Mouse (Mus musculus) bone marrow macrophage, adult 2 months (primary cell): ENCODE measurements around the gene 9530053A07Rik. TPM values are rescaled to one million over a fixed set of nuclear protein-coding genes. Genes with fewer than 3 reads are reported as not detected.

ENCODE experiments used
- H3K27ac ChIP-seq: 2 replicates; pipeline ENCODE4 v1.5.1; 2012; ENCODE audit warnings: low read depth, low read length; ENCODE audit not compliant: insufficient read depth
- H3K4me1 ChIP-seq: 2 replicates; pipeline ENCODE4 v1.6.1; 2012; ENCODE audit warnings: low read length; ENCODE audit not compliant: control insufficient read depth, insufficient read depth
- H3K4me3 ChIP-seq: 2 replicates; pipeline ENCODE4 v1.5.1; 2012; ENCODE audit warnings: mild to moderate bottlenecking, low read length, moderate library complexity; ENCODE audit not compliant: insufficient read depth
- CTCF ChIP-seq: IDR thresholded peaks from 2 replicates; pipeline ENCODE4 v1.5.1; 2012; ENCODE audit warnings: low read depth, mild to moderate bottlenecking, low read length, moderate library complexity
- POLR2A ChIP-seq: IDR thresholded peaks from 2 replicates; pipeline ENCODE4 v1.6.1; 2012; ENCODE audit warnings: mild to moderate bottlenecking, low read depth, low read length, borderline replicate concordance
- polyA plus RNA-seq: library from polyadenylated mRNA; stranded (reverse); fragments of >200 nt; gene quantifications from 2 replicates; pipeline ENCODE4 v1.2.4, GENCODE M21; 2012; ENCODE audit not compliant: missing spikeins, insufficient read depth, insufficient read length

9530053A07Rik gene
- polyA plus RNA-seq, 1 experiment: not detected

GRCm38 (mm10) chr7:28210731-28211130 is 81.5 kb downstream of the 9530053A07Rik start:
- H3K4me3 ChIP-seq: no peak overlapping the region
- peaks cover 7% of the 10 kb centered on the region for H3K4me1 ChIP-seq
- TF ChIP-seq POLR2A: no peak
- TF ChIP-seq CTCF: no peak
- no peak overlapping the region for H3K27ac ChIP-seq

DNA sequence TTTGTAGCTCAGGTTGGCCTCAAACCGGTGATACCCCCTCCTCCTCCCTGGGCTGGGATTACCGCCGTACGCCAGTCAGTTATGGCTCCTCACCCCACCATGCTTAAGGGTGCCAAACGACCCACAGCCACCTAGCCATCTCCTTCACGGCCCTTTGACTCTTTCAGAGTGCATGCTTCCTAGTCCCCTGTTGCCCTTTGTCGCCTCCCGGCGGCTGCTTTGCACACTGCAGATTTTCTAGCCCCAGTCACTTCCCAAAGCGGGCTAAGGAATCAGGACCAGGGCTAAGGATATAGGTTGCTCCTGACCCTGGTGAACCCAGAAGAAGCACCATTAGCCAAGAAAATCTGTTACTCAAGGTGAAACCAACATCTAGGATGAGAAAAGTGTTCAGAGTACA is 84.9 kb downstream of the 9530053A07Rik start:
- peaks cover 9% of the 10 kb centered on the region for H3K4me1 ChIP-seq
- no peak overlapping the region for H3K4me3 ChIP-seq

More for the DNA sequence above, 84.9 kb downstream of the 9530053A07Rik start:
- TF ChIP-seq CTCF (peak; percentile 49), POLR2A (no peak)
- H3K27ac ChIP-seq: no peak overlapping the region

Other genes with a start within 250 kb of the 9530053A07Rik start
- 8.4 and 9.4 TPM in 2 replicates for gene Zfp974, start 200.0 kb upstream of the 9530053A07Rik start, polyA plus RNA-seq
- gene Zfp780b, start 150.3 kb upstream of the 9530053A07Rik start, polyA plus RNA-seq: 14.6 and 19.0 TPM in 2 replicates
- gene Zfp850, start 115.4 kb upstream of the 9530053A07Rik start, polyA plus RNA-seq: 0.91 and 1.0 TPM in 2 replicates
- 77.1 and 77.8 TPM in 2 replicates for gene Psmc4, start 79.4 kb upstream of the 9530053A07Rik start, polyA plus RNA-seq
- not detected in 2 replicates for gene Fcgbp, start 58.2 kb upstream of the 9530053A07Rik start, polyA plus RNA-seq
- gene Fbl, start 40.2 kb downstream of the 9530053A07Rik start, polyA plus RNA-seq: 49.4 and 60.6 TPM in 2 replicates
- gene Dyrk1b, start 50.0 kb downstream of the 9530053A07Rik start, polyA plus RNA-seq: 18.7 and 20.7 TPM in 2 replicates
- 1.6 and 2.5 TPM in 2 replicates for gene Eid2, start 138.4 kb downstream of the 9530053A07Rik start, polyA plus RNA-seq
- gene Eid2b, start 148.3 kb downstream of the 9530053A07Rik start, polyA plus RNA-seq: 4.3 and 4.6 TPM in 2 replicates
- not detected in 2 replicates for gene Selenov, start 161.7 kb downstream of the 9530053A07Rik start, polyA plus RNA-seq
- not detected in 2 replicates for gene Dll3, start 172.8 kb downstream of the 9530053A07Rik start, polyA plus RNA-seq
- gene Timm50, start 182.6 kb downstream of the 9530053A07Rik start, polyA plus RNA-seq: 28.3 and 31.6 TPM in 2 replicates
- gene Supt5, start 209.3 kb downstream of the 9530053A07Rik start, polyA plus RNA-seq: 72.0 and 77.4 TPM in 2 replicates
- 801 and 823 TPM in 2 replicates for gene Rps16, start 221.2 kb downstream of the 9530053A07Rik start, polyA plus RNA-seq
- 11.4 and 14.6 TPM in 2 replicates for gene Plekhg2, start 243.1 kb downstream of the 9530053A07Rik start, polyA plus RNA-seq